Mouse (Mus musculus): ENCODE measurements at regions not wholly inside any gene's neighbourhood (a gene's known extent, or its start where the extent isn't known, plus 50 kb on each side); places are given as distances from the start of the nearest gene placed in this dataset.

DNA sequence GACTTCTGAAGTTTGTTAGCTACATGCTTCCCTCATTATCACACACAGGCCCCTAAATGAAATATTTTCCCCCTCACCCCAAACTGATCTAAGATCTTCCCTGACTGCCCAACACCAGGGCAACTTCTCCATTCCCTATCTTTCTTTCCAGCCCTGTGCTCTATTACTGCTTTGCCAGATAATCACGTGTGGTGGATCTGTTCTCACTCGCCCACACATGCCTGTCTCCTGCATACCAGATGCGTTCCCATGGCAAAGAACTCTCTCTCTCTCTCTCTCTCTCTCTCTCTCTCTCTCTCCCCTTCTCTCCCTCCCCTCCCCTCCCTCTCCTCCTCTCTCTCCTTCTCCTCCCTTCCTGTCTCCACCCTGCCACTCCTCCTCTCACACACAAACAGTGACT, 88.8 kb upstream of the Npy2r start:
- TF ChIP-seq POLR2A (IDR thresholded peaks at IDR 0.05; ENCODE audit: insufficient read depth, low read depth, low read length) (no peak), EP300 (IDR thresholded peaks at IDR 0.05; ENCODE audit: insufficient read depth, low read depth, low read length) (no peak), CTCF (IDR thresholded peaks at IDR 0.05) (no peak)
